Mouse (Mus musculus) heart, embryonic 16.5 days (tissue): Measurements from ENCODE around the gene Slc1a5. TPM values are rescaled to one million over a fixed set of nuclear protein-coding genes. Genes with fewer than 3 reads are reported as not detected.

Source experiments
- ATAC-seq: fragments of 200-750 bp; cut with Nextera tagmentation; replicated peaks from 2 replicates; pipeline ENCODE4 v1.8.0; 2017; ENCODE audit warnings: moderate number of reproducible peaks; ENCODE audit not compliant: insufficient read depth, low FRiP score; ENCODE audit errors: extremely low read depth
- H3K27ac ChIP-seq: fragments of 300-500 bp; sonication (generic); 2 replicates; pipeline ENCODE4 v1.5.1; 2014; ENCODE audit warnings: mild to moderate bottlenecking, low read length, control low read depth, moderate library complexity
- H3K27me3 ChIP-seq: fragments of 300-500 bp; sonication (generic); 2 replicates; pipeline ENCODE4 v1.6.1; 2014; ENCODE audit warnings: low read length, mixed read lengths; ENCODE audit not compliant: control insufficient read depth, insufficient read depth
- H3K36me3 ChIP-seq: fragments of 300-500 bp; sonication (generic); 2 replicates; pipeline ENCODE4 v1.6.1; 2014; ENCODE audit not compliant: control insufficient read depth, insufficient read depth
- H3K4me1 ChIP-seq: fragments of 300-500 bp; sonication (generic); 2 replicates; pipeline ENCODE4 v1.6.1; 2014; ENCODE audit warnings: low read length, mixed read lengths; ENCODE audit not compliant: control insufficient read depth, insufficient read depth
- H3K4me2 ChIP-seq: fragments of 300-500 bp; sonication (generic); 2 replicates; pipeline ENCODE4 v1.6.1; 2014; ENCODE audit warnings: low read depth, mild to moderate bottlenecking, control low read depth, low read length
- H3K4me3 ChIP-seq: fragments of 300-500 bp; sonication (generic); 2 replicates; pipeline ENCODE4 v1.5.1; 2014; ENCODE audit warnings: mild to moderate bottlenecking, control low read depth, low read length
- H3K9ac ChIP-seq: fragments of 300-500 bp; sonication (generic); 2 replicates; pipeline ENCODE4 v1.6.1; 2014; ENCODE audit warnings: low read length, control low read depth
- H3K9me3 ChIP-seq: fragments of 300-500 bp; sonication (generic); replicated peaks from 2 replicates; pipeline ENCODE4 v1.6.1; 2016; ENCODE audit warnings: low read length; ENCODE audit not compliant: control insufficient read depth
- WGBS: fragments of 180-500 bp; shearing (Covaris S2); extraction: QIAGEN DNeasy Blood & Tissue Kit; methylation state at CpG from one replicate; pipeline ENCODE4 v1.1.7; 2014; 5-methylcytosine and 5-hydroxymethylcytosine counted together
- polyA plus RNA-seq: library from polyadenylated mRNA; unstranded; fragments of >200 nt; fragmentation: Nextera tagmentation; extraction: Ambion mirVana; gene quantifications from 2 replicates; pipeline ENCODE4 v1.2.1, GENCODE M21; 2015

Slc1a5 gene
- polyA plus RNA-seq, 1 experiment from 2014 or later, result 45.4 TPM

GRCm38 (mm10) chr7:16845072-16845819, 64.1 kb downstream of the Slc1a5 start:
- H3K27ac ChIP-seq, result peak overlapping the region; percentile 92
- no peaks in the 10 kb centered on the region for H3K27me3 ChIP-seq
- peaks cover 16% of the 10 kb centered on the region for H3K36me3 ChIP-seq
- ATAC-seq, result peak; percentile 8; the same call in 1 of the 2 replicates
- peaks cover 22% of the 10 kb centered on the region for H3K4me1 ChIP-seq
- peak overlapping the region; percentile 65 for H3K4me3 ChIP-seq
- no peaks in the 10 kb centered on the region for H3K9me3 ChIP-seq
- WGBS, result 33% methylated on average over 14 of the region's 14 CpGs
- peak overlapping the region; percentile 92 for H3K4me2 ChIP-seq
- peak overlapping the region; percentile 86 for H3K9ac ChIP-seq

DNA sequence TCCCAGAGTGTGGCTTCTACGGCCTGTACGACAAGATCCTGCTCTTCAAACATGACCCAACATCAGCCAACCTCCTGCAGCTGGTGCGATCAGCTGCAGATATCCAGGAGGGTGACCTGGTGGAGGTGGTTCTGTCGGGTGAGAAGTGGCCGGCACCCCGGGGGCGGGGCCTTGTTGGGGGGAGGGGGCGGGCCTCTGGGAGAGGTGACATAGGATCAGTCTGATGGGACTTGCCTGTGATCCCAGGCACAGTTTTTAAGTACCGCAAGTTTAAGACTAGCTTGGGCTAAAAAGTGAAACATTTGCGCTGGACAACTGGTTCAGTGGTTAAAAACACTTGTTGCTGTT, 64.7 kb downstream of the Slc1a5 start:
- Histone ChIP-seq H3K9me3 (no peaks in the 10 kb centered on the region), H3K27me3 (no peaks in the 10 kb centered on the region), H3K4me3 (peak overlapping the region; percentile 65), H3K36me3 (peaks cover 18% of the 10 kb centered on the region), H3K27ac (peak overlapping the region; percentile 92), H3K9ac (peak overlapping the region; percentile 86), H3K4me1 (peaks cover 22% of the 10 kb centered on the region), H3K4me2 (peak overlapping the region; percentile 92)
- ATAC-seq, result no peak
- 33% methylated on average over 10 of the region's 10 CpGs for WGBS

DNA sequence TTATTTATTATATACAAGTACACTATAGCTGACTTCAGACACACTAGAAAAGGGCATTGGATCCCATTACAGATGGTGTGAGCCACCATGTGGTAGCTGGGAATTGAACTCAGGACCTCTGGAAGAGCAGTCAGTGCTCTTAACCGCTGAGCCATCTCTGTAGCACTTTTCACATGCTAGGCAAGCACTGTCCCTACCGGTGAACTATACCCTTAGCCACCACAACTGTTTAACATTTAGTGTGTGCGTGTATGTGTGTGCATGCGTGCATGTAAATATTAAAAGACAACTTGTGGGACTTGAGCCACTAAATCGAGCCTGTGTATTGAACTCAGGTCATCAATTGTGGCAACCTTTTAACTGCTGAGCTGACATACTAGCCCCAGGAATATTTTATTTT, 65.6 kb downstream of the Slc1a5 start:
- no peak overlapping the region for H3K9ac ChIP-seq
- WGBS, result 91% methylated on average over 5 of the region's 5 CpGs
- H3K9me3 ChIP-seq, result no peaks in the 10 kb centered on the region
- peaks cover 18% of the 10 kb centered on the region for H3K36me3 ChIP-seq
- ATAC-seq, result no peak
- H3K27ac ChIP-seq, result no peak overlapping the region
- H3K4me1 ChIP-seq, result peaks cover 19% of the 10 kb centered on the region
- H3K27me3 ChIP-seq, result no peaks in the 10 kb centered on the region
- no peak overlapping the region for H3K4me2 ChIP-seq
- H3K4me3 ChIP-seq, result no peak overlapping the region

- no peak overlapping the region for H3K9ac ChIP-seq
- 88% methylated on average over 19 of the region's 19 CpGs for WGBS
Measured at GRCm38 (mm10) chr7:16847507-16847906, 66.4 kb downstream of the Slc1a5 start.

More at GRCm38 (mm10) chr7:16847507-16847906, 66.4 kb downstream of the Slc1a5 start:
- H3K27me3 ChIP-seq, result no peaks in the 10 kb centered on the region
- ATAC-seq, result no peak
- peaks cover 14% of the 10 kb centered on the region; the same call in 1 of the 2 replicates for H3K4me1 ChIP-seq
- no peaks in the 10 kb centered on the region for H3K9me3 ChIP-seq
- peaks cover 18% of the 10 kb centered on the region for H3K36me3 ChIP-seq
- H3K4me2 ChIP-seq, result no peak overlapping the region
- no peak overlapping the region for H3K4me3 ChIP-seq
- H3K27ac ChIP-seq, result no peak overlapping the region

Other genes with a start within 250 kb of the Slc1a5 start
- 12.9 and 16.0 TPM in 2 replicates for gene Arhgap35, start 166.3 kb upstream of the Slc1a5 start, polyA plus RNA-seq
- 0.86 and 1.0 TPM in 2 replicates for gene Ceacam15, start 105.6 kb upstream of the Slc1a5 start, polyA plus RNA-seq
- gene Ceacam9, start 59.4 kb upstream of the Slc1a5 start, polyA plus RNA-seq, result 0.33 TPM in 1 of 2 replicates, not detected in the other
- 218 and 242 TPM in 2 replicates for gene Ap2s1, start 42.9 kb upstream of the Slc1a5 start, polyA plus RNA-seq
- gene Strn4, start 34.5 kb downstream of the Slc1a5 start, polyA plus RNA-seq, result 88.8 and 92.5 TPM in 2 replicates
- 33.0 and 33.9 TPM in 2 replicates for gene Fkrp, start 35.4 kb downstream of the Slc1a5 start, polyA plus RNA-seq
- gene Prkd2, start 61.6 kb downstream of the Slc1a5 start, polyA plus RNA-seq, result 13.0 and 15.4 TPM in 2 replicates
- 2.8 and 3.1 TPM in 2 replicates for gene Dact3, start 94.0 kb downstream of the Slc1a5 start, polyA plus RNA-seq
- 2.9 and 3.7 TPM in 2 replicates for gene Gng8, start 110.4 kb downstream of the Slc1a5 start, polyA plus RNA-seq
- gene Ptgir, start 125.2 kb downstream of the Slc1a5 start, polyA plus RNA-seq, result 1.4 and 1.5 TPM in 2 replicates
- gene Calm3, start 142.8 kb downstream of the Slc1a5 start, polyA plus RNA-seq, result 112 and 128 TPM in 2 replicates
- gene Pnmal2, start 163.3 kb downstream of the Slc1a5 start, polyA plus RNA-seq, result 5.6 and 6.0 TPM in 2 replicates
- gene Pnmal1, start 178.3 kb downstream of the Slc1a5 start, polyA plus RNA-seq, result 0.09 TPM in 2 replicates
- 0.07 and 0.09 TPM in 2 replicates for gene Gm42372, start 201.7 kb downstream of the Slc1a5 start, polyA plus RNA-seq
- gene Ccdc8, start 211.4 kb downstream of the Slc1a5 start, polyA plus RNA-seq, result 45.1 and 47.4 TPM in 2 replicates
- gene Ppp5c, start 246.6 kb downstream of the Slc1a5 start, polyA plus RNA-seq, result 105 and 108 TPM in 2 replicates